Mouse (Mus musculus) CH12.LX (cell line): ENCODE measurements around the gene Shq1. TPM values are rescaled to one million over a fixed set of nuclear protein-coding genes. Genes with fewer than 3 reads are reported as not detected.

Experiments
- DNase-seq: peaks from one replicate; pipeline ENCODE4 v3.0.0-alpha.2; 2013; ENCODE audit errors: extremely low read depth
- H3K27ac ChIP-seq: 2 replicates; pipeline ENCODE4 v1.5.1; 2012; ENCODE audit warnings: low read depth, mild to moderate bottlenecking, control low read depth, moderate library complexity; ENCODE audit not compliant: insufficient read depth
- H3K27me3 ChIP-seq: replicated peaks from 2 replicates; pipeline ENCODE3; 2012; ENCODE audit warnings: inconsistent platforms
- H3K36me3 ChIP-seq, 2 experiments: replicated peaks in 1 of 2; 2 replicates each; pipeline versions ENCODE3 to v1.6.1; 2012; ENCODE audit warnings: inconsistent platforms in 1 of 2, low read length in 1 of 2, mild to moderate bottlenecking in 1 of 2, mixed read lengths in 1 of 2, moderate library complexity in 1 of 2; ENCODE audit not compliant: control insufficient read depth in 1 of 2, insufficient read depth in 1 of 2
- H3K4me1 ChIP-seq, 2 experiments: 2 replicates each; pipeline ENCODE4 v1.6.1; 2012; ENCODE audit warnings: inconsistent platforms in 1 of 2, moderate library complexity in 1 of 2; ENCODE audit not compliant: insufficient read depth in 2 of 2, control insufficient read depth in 1 of 2
- H3K4me2 ChIP-seq: 2 replicates; pipeline ENCODE4 v1.6.1; 2012; ENCODE audit warnings: low read depth, mild to moderate bottlenecking, control low read depth; ENCODE audit not compliant: poor library complexity, insufficient read depth, severe bottlenecking
- H3K4me3 ChIP-seq, 3 experiments: fragments of 150-350 bp in 1 of 3; sonication (generic) in 1 of 3; replicated peaks in 1 of 3; 2 replicates each; pipeline versions ENCODE3 to v1.5.1; 2011 to 2012; ENCODE audit warnings: low read depth in 2 of 3, low read length in 2 of 3, mild to moderate bottlenecking in 2 of 3, moderate library complexity in 2 of 3, control low read depth in 1 of 3, improper control_type of control experiment in 1 of 3, inconsistent platforms in 1 of 3, mixed read lengths in 1 of 3; ENCODE audit not compliant: poor library complexity in 1 of 3
- H3K79me2 ChIP-seq: replicated peaks from 2 replicates; pipeline ENCODE4 v1.6.1; 2012; ENCODE audit warnings: mild to moderate bottlenecking, moderate library complexity; ENCODE audit not compliant: control insufficient read depth, poor library complexity, insufficient read depth, severe bottlenecking; ENCODE audit errors: extremely low read depth
- H3K9ac ChIP-seq: 2 replicates; pipeline ENCODE4 v1.6.1; 2012; ENCODE audit warnings: low read depth, mild to moderate bottlenecking, control low read depth, moderate library complexity; ENCODE audit not compliant: insufficient read depth
- H3K9me3 ChIP-seq: replicated peaks from 2 replicates; pipeline ENCODE3; 2012; ENCODE audit warnings: low read length, inconsistent platforms, mixed read lengths
- CHD1 ChIP-seq: IDR thresholded peaks from 2 replicates; pipeline ENCODE4 v1.6.1; 2012; ENCODE audit warnings: low read depth, low read length, improper control_type of control experiment, inconsistent platforms
- EP300 ChIP-seq: IDR thresholded peaks from 2 replicates; pipeline ENCODE4 v1.6.1; 2011; ENCODE audit warnings: low read length, improper control_type of control experiment
- GABPA ChIP-seq: IDR thresholded peaks from 2 replicates; pipeline ENCODE4 v1.6.1; 2012; ENCODE audit warnings: low read depth, low read length, improper control_type of control experiment, inconsistent platforms; ENCODE audit not compliant: insufficient replicate concordance
- JUN ChIP-seq: IDR thresholded peaks from 2 replicates; pipeline ENCODE4 v1.6.1; 2011; ENCODE audit warnings: low read depth, mild to moderate bottlenecking, low read length, improper control_type of control experiment, moderate library complexity; ENCODE audit not compliant: insufficient read depth
- JUND ChIP-seq: conservative IDR thresholded peaks from 2 replicates; pipeline ENCODE4 v1.6.1; 2011; ENCODE audit warnings: low read depth, low read length, improper control_type of control experiment
- MAX ChIP-seq: IDR thresholded peaks from 2 replicates; pipeline ENCODE4 v1.6.1; 2011; ENCODE audit warnings: low read length, improper control_type of control experiment
- NRF1 ChIP-seq: IDR thresholded peaks from 2 replicates; pipeline ENCODE4 v1.6.1; 2014; ENCODE audit warnings: low read depth, mild to moderate bottlenecking, inconsistent platforms, low read length, improper control_type of control experiment, moderate library complexity
- PAX5 ChIP-seq: IDR thresholded peaks from 2 replicates; pipeline ENCODE4 v1.6.1; 2012; ENCODE audit warnings: low read length, inconsistent platforms, mixed read lengths
- POLR2A ChIP-seq: IDR thresholded peaks from 2 replicates; pipeline ENCODE4 v1.6.1; 2011; ENCODE audit warnings: low read depth, mild to moderate bottlenecking, improper control_type of control experiment, low read length
- POLR2AphosphoS2 ChIP-seq: IDR thresholded peaks from 2 replicates; pipeline ENCODE4 v1.6.1; 2011; ENCODE audit warnings: low read depth, low read length, improper control_type of control experiment
- RAD21 ChIP-seq: IDR thresholded peaks from 2 replicates; pipeline ENCODE4 v1.6.1; 2011; ENCODE audit warnings: low read depth, mild to moderate bottlenecking, low read length, improper control_type of control experiment, moderate library complexity
- ZC3H11A ChIP-seq: IDR thresholded peaks from 2 replicates; pipeline ENCODE4 v1.6.1; 2012; ENCODE audit warnings: low read depth, mild to moderate bottlenecking, inconsistent platforms, low read length, improper control_type of control experiment
- ZMIZ1 ChIP-seq: IDR thresholded peaks from 2 replicates; pipeline ENCODE4 v1.6.1; 2012; ENCODE audit warnings: low read depth, mild to moderate bottlenecking, inconsistent platforms, low read length, improper control_type of control experiment
- ZNF384 ChIP-seq: IDR thresholded peaks from 2 replicates; pipeline ENCODE4 v1.6.1; 2012; ENCODE audit warnings: low read depth, low read length, improper control_type of control experiment, inconsistent platforms
- dilution Hi-C: fragments of 300-500 bp; cut with MboI; formaldehyde crosslinking; loops from 2 replicates; pipeline ENCODE4 v1.14.3; 2020; ENCODE audit warnings: low sequenced_read_pairs; ENCODE audit not compliant: extremely low pct_unique_long_range_greater_than_20kb, extremely low pct_ligation_motif_present
- in situ Hi-C: fragments of 300-500 bp; cut with MboI; formaldehyde crosslinking; loops from 3 replicates; pipeline ENCODE4 v1.14.3; 2019; ENCODE audit warnings: low sequenced_read_pairs, low pct_ligation_motif_present, low pct_unique_long_range_greater_than_20kb, mixed read lengths
- polyA plus RNA-seq: library from polyadenylated mRNA; unstranded; fragments of >175 nt; gene quantifications from 2 replicates; pipeline ENCODE4 v1.2.1, GENCODE M21; 2012; ENCODE audit warnings: low read depth; ENCODE audit not compliant: insufficient read length
- total RNA-seq, 2 experiments: library from RNA; depleted of rRNA; stranded (reverse); fragments of 300-350 nt in 1 of 2; fragments of >200 nt in 1 of 2; gene quantifications; 2 replicates each; pipeline ENCODE4 v1.2.3; 2012 to 2014

Shq1 gene
- total and polyA plus RNA-seq, 3 experiments: 26.6 to 32.3 (median 32.3) TPM

- Histone ChIP-seq H3K36me3 (no peaks in the 10 kb centered on the region), H3K9me3 (no peaks in the 10 kb centered on the region), H3K79me2 (no peaks in the 10 kb centered on the region), H3K4me1 (peaks cover 10 to 15% of the 10 kb centered on the region in 2 experiments; a peak in 3 of 4 replicates), H3K27ac (no peak overlapping the region), H3K27me3 (no peaks in the 10 kb centered on the region), H3K9ac (no peak overlapping the region), H3K4me3 (no peak overlapping the region), H3K4me2 (no peak overlapping the region)
- in situ Hi-C loops: no loop called here
- no peak for DNase-seq
- dilution Hi-C loops: no loop called here
- TF ChIP-seq ZMIZ1: no peak
Observed at GRCm38 (mm10) chr6:100706861-100707260, 35.9 kb upstream of the Shq1 start.

- Histone ChIP-seq H3K27ac (no peak overlapping the region), H3K4me1 (peaks cover 10 to 22% of the 10 kb centered on the region in 2 experiments; a peak in 3 of 4 replicates), H3K9ac (no peak overlapping the region), H3K4me3 (no peak overlapping the region), H3K36me3 (no peaks in the 10 kb centered on the region), H3K79me2 (no peaks in the 10 kb centered on the region), H3K9me3 (no peaks in the 10 kb centered on the region), H3K27me3 (no peaks in the 10 kb centered on the region), H3K4me2 (no peak overlapping the region)
- TF ChIP-seq CHD1: no peak
- no peak for TF ChIP-seq POLR2A
- no peak for TF ChIP-seq GABPA
- TF ChIP-seq JUN: no peak
- no peak for TF ChIP-seq RAD21
- TF ChIP-seq EP300: no peak
- no peak for TF ChIP-seq MAX
- TF ChIP-seq NRF1: no peak
- TF ChIP-seq POLR2AphosphoS2: no peak
- TF ChIP-seq ZC3H11A: no peak
- TF ChIP-seq ZNF384: no peak
- no peak for TF ChIP-seq JUND
- TF ChIP-seq PAX5: no peak
- no peak for TF ChIP-seq ZMIZ1
- in situ Hi-C loops: no loop called here
- no peak for DNase-seq
- dilution Hi-C loops: no loop called here
Observed at GRCm38 (mm10) chr6:100705366-100705811, 34.4 kb upstream of the Shq1 start.
